In the genomic region with DNA sequence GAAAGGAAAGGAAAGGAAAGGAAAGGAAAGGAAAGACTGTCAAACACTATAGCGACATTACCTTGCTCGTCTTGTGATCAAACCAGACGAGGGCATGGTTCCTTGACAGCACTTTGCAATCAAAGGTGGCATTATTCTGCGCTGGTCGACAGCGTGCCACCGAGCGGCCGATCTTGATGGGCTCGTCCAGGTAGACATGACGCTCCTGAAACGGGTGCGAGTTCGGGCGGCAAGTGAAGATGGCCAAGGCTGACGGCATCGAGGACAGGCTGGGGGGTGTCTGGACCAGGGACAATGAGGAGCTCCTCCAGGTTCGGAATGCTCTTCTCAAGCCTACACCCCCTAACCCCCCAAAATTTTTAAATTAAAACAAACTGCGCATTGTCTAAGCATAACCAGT, we compare ENCODE assay signal across 8 mouse cellular contexts. TPM values are rescaled to one million over a fixed set of nuclear protein-coding genes. Genes with fewer than 3 reads are reported as not detected.
DNase-seq lines count a peak whose midpoint lies in the region; ATAC-seq and TF ChIP-seq lines count a peak whose summit lies in the region.

No protein-coding gene starts in this region.

- peaks cover 27% of the 10 kb centered on the region; the same call in 1 of the 2 replicates for H3K79me2 ChIP-seq in liver, adult 2 months (ENCODE audit: control insufficient read depth, insufficient read depth, low read length)

- no peak for TF ChIP-seq CTCF in layer of hippocampus, adult 2 months (conservative IDR thresholded peaks at IDR 0.05)
- TF ChIP-seq CTCF in forebrain, postnatal 0 days (IDR thresholded peaks at IDR 0.05; ENCODE audit: low read depth) = no peak; the same call in 1 of the 2 replicates
- no peak for TF ChIP-seq CTCF in liver, adult 2 months (IDR thresholded peaks at IDR 0.05; ENCODE audit: low read depth, low read length)

- no peaks in the 10 kb centered on the region for H3K9me3 ChIP-seq in forebrain, postnatal 0 days (ENCODE audit: low read length)

- ATAC-seq in forebrain, postnatal 0 days = no peak

- no peaks in the 10 kb centered on the region for H3K36me3 ChIP-seq in forebrain, postnatal 0 days (ENCODE audit: insufficient read depth)
- no peaks in the 10 kb centered on the region; the same call in 1 of the 2 replicates for H3K36me3 ChIP-seq in liver, adult 2 months (ENCODE audit: control insufficient read depth, insufficient read depth, low read length)

- intact Hi-C loops in gastrocnemius, postnatal 36 days (cut with DNase I) = loop anchor here (5.0 kb wide), 2 partner anchors 41 to 104 kb away; a partner anchor contains a TSS

- no peak for DNase-seq in layer of hippocampus, adult 2 months (ENCODE audit: low spot score in 2 of 2)
- DNase-seq in layer of hippocampus, adult 9-10 months (ENCODE audit: low spot score) = no peak
- no peak for DNase-seq in forebrain, postnatal 0 days
- peak; percentile 44 for DNase-seq in liver, adult 2 months (ENCODE audit: extremely low read depth, low read depth, low spot score)
- DNase-seq in spleen, adult 18-20 months = peak; percentile 13 to 16
- DNase-seq in retina, postnatal 1 day = no peak
- no peak for DNase-seq in gastrocnemius, postnatal 36 days

- peak overlapping the region; percentile 81; the same call in 1 of the 2 replicates for H3K9ac ChIP-seq in forebrain, postnatal 0 days
- H3K9ac ChIP-seq in liver, adult 2 months (ENCODE audit: low read depth, low read length) = peak overlapping the region; percentile 97

- H3K4me1 ChIP-seq in brown adipose tissue, adult 24 weeks (ENCODE audit: control insufficient read depth, insufficient read depth, insufficient read length, low read length) = peaks cover 19% of the 10 kb centered on the region
- peaks cover 30% of the 10 kb centered on the region for H3K4me1 ChIP-seq in forebrain, postnatal 0 days (ENCODE audit: insufficient read depth)
- H3K4me1 ChIP-seq in liver, adult 2 months (ENCODE audit: control insufficient read depth, insufficient read depth, low read length) = peaks cover 17% of the 10 kb centered on the region

- peak overlapping the region; percentile 95; the same call in 1 of the 2 replicates for H3K27ac ChIP-seq in layer of hippocampus, adult 2 months
- H3K27ac ChIP-seq in brown adipose tissue, adult 24 weeks (replicated peaks; ENCODE audit: low read depth, low read length) = peak overlapping the region; percentile 62
- H3K27ac ChIP-seq in forebrain, postnatal 0 days (ENCODE audit: low read depth, low read length) = no peak overlapping the region
- peak overlapping the region; percentile 80 for H3K27ac ChIP-seq in liver, adult 2 months (replicated peaks; ENCODE audit: insufficient read depth, low read depth, low read length)

- WGBS in forebrain, postnatal 0 days = 16% methylated on average over 19 of the region's 19 CpGs
- WGBS in liver, adult 2 months = 13% methylated on average over 19 of the region's 19 CpGs

- no peak for TF ChIP-seq POLR2A in liver, adult 2 months (IDR thresholded peaks at IDR 0.05; ENCODE audit: extremely low read depth, insufficient read depth, low read length)

- H3K4me2 ChIP-seq in forebrain, postnatal 0 days (ENCODE audit: low read depth) = peak overlapping the region; percentile 96

- peak overlapping the region; percentile 71 for H3K4me3 ChIP-seq in layer of hippocampus, adult 2 months
- H3K4me3 ChIP-seq in brown adipose tissue, adult 24 weeks (ENCODE audit: insufficient read depth, low read depth, low read length) = peak overlapping the region; percentile 93
- peak overlapping the region; percentile 88 for H3K4me3 ChIP-seq in forebrain, postnatal 0 days (ENCODE audit: low read depth, low read length)
- peak overlapping the region; percentile 98 for H3K4me3 ChIP-seq in liver, adult 2 months (ENCODE audit: insufficient read depth, low read depth, low read length)

- no peaks in the 10 kb centered on the region for H3K27me3 ChIP-seq in forebrain, postnatal 0 days (ENCODE audit: insufficient read depth, low read length)
- no peaks in the 10 kb centered on the region for H3K27me3 ChIP-seq in liver, adult 2 months (ENCODE audit: control insufficient read depth, insufficient read depth, low read length)

RNA-seq across cellular contexts. Expression of a gene that starts 1.5 kb away (rescaled TPM):
- 100 to 1,000 TPM; 102 to 104 TPM for total RNA-seq in layer of hippocampus, adult 2 months (2021)
- polyA plus RNA-seq in brown adipose tissue, adult 24 weeks (2012; ENCODE audit: insufficient read depth, insufficient read length, missing spikeins) = 75.7 and 115 TPM in 2 replicates
- 23.9 and 27.2 TPM in 2 replicates for total RNA-seq in forebrain, postnatal 0 days (2014; rRNA removed)
- polyA plus RNA-seq in forebrain, postnatal 0 days (2015; fragmentation: Nextera tagmentation; extraction: Ambion mirVana) = 6.8 and 9.9 TPM in 2 replicates
- 43.8 and 50.8 TPM in 2 replicates for total RNA-seq in liver, adult 2 months (2014; rRNA removed)
- polyA plus RNA-seq in liver, adult 2 months (2012; rRNA removed) = 10.4 and 10.5 TPM in 2 replicates
- 10 to 100 TPM; 73.2 to 87.8 TPM for total RNA-seq in gastrocnemius, postnatal 36 days (2021)

RNA-seq across cellular contexts. Expression of a gene that starts 40.4 kb away (rescaled TPM):
- total RNA-seq in layer of hippocampus, adult 2 months (2021) = 10 to 100 TPM; 24.0 to 26.3 TPM
- polyA plus RNA-seq in brown adipose tissue, adult 24 weeks (2012; ENCODE audit: insufficient read depth, insufficient read length, missing spikeins) = 16.7 and 18.5 TPM in 2 replicates
- 23.5 and 30.7 TPM in 2 replicates for total RNA-seq in forebrain, postnatal 0 days (2014; rRNA removed)
- polyA plus RNA-seq in forebrain, postnatal 0 days (2015; fragmentation: Nextera tagmentation; extraction: Ambion mirVana) = 6.8 and 11.9 TPM in 2 replicates
- total RNA-seq in liver, adult 2 months (2014; rRNA removed) = 18.5 and 19.7 TPM in 2 replicates
- 6.2 and 6.3 TPM in 2 replicates for polyA plus RNA-seq in liver, adult 2 months (2012; rRNA removed)
- 1 to 10 TPM; 7.3 to 7.4 TPM for total RNA-seq in gastrocnemius, postnatal 36 days (2021)

Comparison
In these comparisons a context has a peak if more than half of its experiments do, and no peak if none do; other contexts are left out.
1. DNase-seq: peak in liver, adult 2 months (single experiment) and spleen, adult 18-20 months (2 of 2); none in layer of hippocampus, adult 2 months (0 of 2), layer of hippocampus, adult 9-10 months (single experiment), forebrain, postnatal 0 days (single experiment), retina, postnatal 1 day (single experiment) and gastrocnemius, postnatal 36 days (0 of 2).
2. Peak in every context shown above with its lines, with median percentiles within 50 percentile points of each other: H3K4me3 ChIP-seq.